Mouse (Mus musculus) embryonic facial prominence, embryonic 14.5 days (tissue): ENCODE results near the gene Igf1r. TPM values are rescaled to one million over a fixed set of nuclear protein-coding genes. Genes with fewer than 3 reads are reported as not detected.

Source experiments
- ATAC-seq: fragments of 200-750 bp; cut with Nextera tagmentation; 2 replicates; pipeline ENCODE4 v1.8.0; 2017; ENCODE audit warnings: low read depth, moderate number of reproducible peaks, moderate TSS enrichment
- DNase-seq: peaks from one replicate; pipeline ENCODE4 v3.0.0-alpha.2; 2015; ENCODE audit warnings: low spot score
- H3K27ac ChIP-seq: fragments of 300-500 bp; sonication (generic); replicated peaks from 2 replicates; pipeline ENCODE4 v1.5.1; 2014; ENCODE audit warnings: low read depth, mild to moderate bottlenecking, low read length, moderate library complexity
- H3K27me3 ChIP-seq: fragments of 300-500 bp; sonication (generic); replicated peaks from 2 replicates; pipeline ENCODE4 v1.6.1; 2014; ENCODE audit warnings: low read length; ENCODE audit not compliant: control insufficient read depth, insufficient read depth
- H3K36me3 ChIP-seq: fragments of 300-500 bp; sonication (generic); 2 replicates; pipeline ENCODE4 v1.6.1; 2014; ENCODE audit warnings: low read length, mixed read lengths; ENCODE audit not compliant: control insufficient read depth, insufficient read depth
- H3K4me1 ChIP-seq: fragments of 300-500 bp; sonication (generic); 2 replicates; pipeline ENCODE4 v1.6.1; 2014; ENCODE audit warnings: antibody characterized with exemption, low read length; ENCODE audit not compliant: control insufficient read depth, insufficient read depth
- H3K4me2 ChIP-seq: fragments of 300-500 bp; sonication (generic); 2 replicates; pipeline ENCODE4 v1.6.1; 2014; ENCODE audit warnings: low read depth, mild to moderate bottlenecking, low read length, moderate library complexity, mixed read lengths
- H3K4me3 ChIP-seq: fragments of 300-500 bp; sonication (generic); 2 replicates; pipeline ENCODE4 v1.5.1; 2014; ENCODE audit warnings: low read depth, mild to moderate bottlenecking, low read length
- H3K9ac ChIP-seq: fragments of 300-500 bp; sonication (generic); 2 replicates; pipeline ENCODE4 v1.6.1; 2014; ENCODE audit warnings: low read depth, mild to moderate bottlenecking, low read length, moderate library complexity, mixed read lengths
- H3K9me3 ChIP-seq: fragments of 300-500 bp; sonication (generic); 2 replicates; pipeline ENCODE4 v1.6.1; 2016; ENCODE audit warnings: low read length; ENCODE audit not compliant: control insufficient read depth
- WGBS: fragments of 180-500 bp; shearing (Covaris S2); extraction: QIAGEN DNeasy Blood & Tissue Kit; methylation state at CpG from one replicate; pipeline ENCODE4 v1.1.7; 2014; 5-methylcytosine and 5-hydroxymethylcytosine counted together
- polyA plus RNA-seq: library from polyadenylated mRNA; unstranded; fragments of >200 nt; fragmentation: Nextera tagmentation; extraction: Ambion mirVana; gene quantifications from 2 replicates; pipeline ENCODE4 v1.2.1, GENCODE M21; 2014

Igf1r gene
- polyA plus RNA-seq, 1 experiment from 2014 or later = 16.8 TPM

- DNase-seq = peak; percentile 98
- ATAC-seq = peak; percentile 86
- Histone ChIP-seq H3K4me2 (peak overlapping the region; percentile 85), H3K36me3 (no peaks in the 10 kb centered on the region), H3K4me1 (peaks cover 17% of the 10 kb centered on the region), H3K4me3 (peak overlapping the region; percentile 76), H3K9ac (peak overlapping the region; percentile 98), H3K27me3 (no peaks in the 10 kb centered on the region; the same call in 1 of the 2 replicates), H3K27ac (peak overlapping the region; percentile 100), H3K9me3 (no peaks in the 10 kb centered on the region)
- no CpG with 5 or more reads among the region's 73 CpGs for WGBS
These were observed 1.0 kb upstream of the Igf1r start for GRCm38 (mm10) chr7:67951532-67952035.

- no peaks in the 10 kb centered on the region for H3K27me3 ChIP-seq
- peak overlapping the region; percentile 85 for H3K4me2 ChIP-seq
- peaks cover 21% of the 10 kb centered on the region for H3K4me1 ChIP-seq
- WGBS = 1% methylated on average over 20 of the region's 91 CpGs
- ATAC-seq = peak; percentile 54
- DNase-seq = peak; percentile 92
- peak overlapping the region; percentile 76 for H3K4me3 ChIP-seq
- H3K36me3 ChIP-seq = no peaks in the 10 kb centered on the region
- peak overlapping the region; percentile 100 for H3K27ac ChIP-seq
- peak overlapping the region; percentile 98 for H3K9ac ChIP-seq
- H3K9me3 ChIP-seq = no peaks in the 10 kb centered on the region
These were observed 468 bp upstream of the Igf1r start for GRCm38 (mm10) chr7:67952036-67952681.

GRCm38 (mm10) chr7:67953764-67954242, 1.2 kb downstream of the Igf1r start:
- H3K36me3 ChIP-seq = no peaks in the 10 kb centered on the region
- H3K4me3 ChIP-seq = peak overlapping the region; percentile 76
- H3K9me3 ChIP-seq = no peaks in the 10 kb centered on the region
- WGBS = 1% methylated on average over 22 of the region's 23 CpGs
- H3K9ac ChIP-seq = peak overlapping the region; percentile 98
- no peaks in the 10 kb centered on the region for H3K27me3 ChIP-seq
- ATAC-seq (no peak), DNase-seq (peak; percentile 48)
- H3K27ac ChIP-seq = peak overlapping the region; percentile 100
- H3K4me2 ChIP-seq = peak overlapping the region; percentile 85
- peaks cover 33% of the 10 kb centered on the region for H3K4me1 ChIP-seq

- peak overlapping the region; percentile 85 for H3K4me2 ChIP-seq
- peaks cover 33% of the 10 kb centered on the region for H3K4me1 ChIP-seq
- H3K4me3 ChIP-seq = peak overlapping the region; percentile 76
- H3K27ac ChIP-seq = peak overlapping the region; percentile 45
- no peaks in the 10 kb centered on the region for H3K27me3 ChIP-seq
- no peaks in the 10 kb centered on the region for H3K36me3 ChIP-seq
- H3K9ac ChIP-seq = peak overlapping the region; percentile 98
- DNase-seq = no peak
- ATAC-seq = no peak
- 8% methylated on average over 10 of the region's 10 CpGs for WGBS
- H3K9me3 ChIP-seq = no peaks in the 10 kb centered on the region
These were observed 2.1 kb downstream of the Igf1r start for GRCm38 (mm10) chr7:67954591-67955185.

- no peak for ATAC-seq
- H3K4me2 ChIP-seq = peak overlapping the region; percentile 85
- peaks cover 37% of the 10 kb centered on the region for H3K4me1 ChIP-seq
These were observed 2.6 kb downstream of the Igf1r start for GRCm38 (mm10) chr7:67955276-67955675.

GRCm38 (mm10) chr7:67957376-67957775, 4.7 kb downstream of the Igf1r start:
- no peaks in the 10 kb centered on the region for H3K27me3 ChIP-seq
- no peaks in the 10 kb centered on the region for H3K9me3 ChIP-seq
- ATAC-seq = no peak
- peaks cover 37% of the 10 kb centered on the region for H3K4me1 ChIP-seq
- H3K4me2 ChIP-seq = no peak overlapping the region
- 62% methylated on average over 6 of the region's 6 CpGs for WGBS
- H3K9ac ChIP-seq = no peak overlapping the region
- no peak overlapping the region for H3K4me3 ChIP-seq
- H3K36me3 ChIP-seq = no peaks in the 10 kb centered on the region
- no peak overlapping the region for H3K27ac ChIP-seq
- DNase-seq = no peak

More at GRCm38 (mm10) chr7:67955276-67955675, 2.6 kb downstream of the Igf1r start:
- H3K27me3 ChIP-seq = no peaks in the 10 kb centered on the region
- peak overlapping the region; percentile 98 for H3K9ac ChIP-seq
- no peaks in the 10 kb centered on the region for H3K9me3 ChIP-seq
- peak overlapping the region; percentile 6; the same call in 1 of the 2 replicates for H3K27ac ChIP-seq
- 23% methylated on average over 5 of the region's 5 CpGs for WGBS
- no peaks in the 10 kb centered on the region for H3K36me3 ChIP-seq
- peak overlapping the region; percentile 76 for H3K4me3 ChIP-seq
- DNase-seq = no peak

- H3K9ac ChIP-seq = no peak overlapping the region
- WGBS = 56% methylated on average over 18 of the region's 18 CpGs
These were observed 5.4 kb downstream of the Igf1r start for GRCm38 (mm10) chr7:67958045-67958444.

GRCm38 (mm10) chr7:67960701-67961100, 8.1 kb downstream of the Igf1r start:
- Histone ChIP-seq H3K4me3 (no peak overlapping the region), H3K36me3 (no peaks in the 10 kb centered on the region), H3K27me3 (no peaks in the 10 kb centered on the region), H3K27ac (no peak overlapping the region), H3K9ac (no peak overlapping the region), H3K9me3 (no peaks in the 10 kb centered on the region), H3K4me2 (no peak overlapping the region), H3K4me1 (peaks cover 31% of the 10 kb centered on the region)
- ATAC-seq = no peak
- no peak for DNase-seq
- WGBS = 60% methylated on average over 9 of the region's 9 CpGs

More at GRCm38 (mm10) chr7:67958045-67958444, 5.4 kb downstream of the Igf1r start:
- Histone ChIP-seq H3K27ac (no peak overlapping the region), H3K36me3 (no peaks in the 10 kb centered on the region), H3K4me1 (peaks cover 37% of the 10 kb centered on the region), H3K4me2 (peak overlapping the region; percentile 21; the same call in 1 of the 2 replicates), H3K9me3 (no peaks in the 10 kb centered on the region), H3K4me3 (no peak overlapping the region), H3K27me3 (no peaks in the 10 kb centered on the region)
- ATAC-seq (no peak), DNase-seq (peak; percentile 43)
